Mouse (Mus musculus) adrenal gland, adult (tissue): ENCODE measurements around the gene Wscd1.

Experiments used
- DNase-seq, 2 experiments: peaks; one replicate each; pipeline ENCODE4 v3.0.0; 2022 to 2023; ENCODE audit warnings: low spot score in 1 of 2; ENCODE audit not compliant: inconsistent age in 2 of 2

Wscd1 gene

GRCm38 (mm10) chr11:71769744-71770143 is 20.0 kb downstream of the Wscd1 start:
- DNase-seq, result no peak

GRCm38 (mm10) chr11:71770479-71770878 is 20.8 kb downstream of the Wscd1 start:
- DNase-seq, result no peak

- DNase-seq, result no peak
Measured at GRCm38 (mm10) chr11:71771074-71771473, 21.4 kb downstream of the Wscd1 start.

- DNase-seq, result no peak
Measured at GRCm38 (mm10) chr11:71772056-71772455, 22.3 kb downstream of the Wscd1 start.

GRCm38 (mm10) chr11:71772802-71773201 is 23.1 kb downstream of the Wscd1 start:
- no peak for DNase-seq

GRCm38 (mm10) chr11:71773986-71774767 is 24.5 kb downstream of the Wscd1 start:
- DNase-seq, result no peak

GRCm38 (mm10) chr11:71775056-71775455 is 25.3 kb downstream of the Wscd1 start:
- DNase-seq, result peak; percentile 22 to 47

GRCm38 (mm10) chr11:71779642-71780041 is 29.9 kb downstream of the Wscd1 start:
- DNase-seq, result no peak

- no peak for DNase-seq
Measured at GRCm38 (mm10) chr11:71781737-71782354, 32.1 kb downstream of the Wscd1 start.

GRCm38 (mm10) chr11:71785499-71785898 is 35.8 kb downstream of the Wscd1 start:
- DNase-seq, result no peak

GRCm38 (mm10) chr11:71788209-71788608 is 38.5 kb downstream of the Wscd1 start:
- DNase-seq, result no peak

GRCm38 (mm10) chr11:71790227-71790626 is 40.5 kb downstream of the Wscd1 start:
- DNase-seq, result peak in 1 of 2 experiments; percentile 42

GRCm38 (mm10) chr11:71799206-71799605 is 49.5 kb downstream of the Wscd1 start:
- no peak for DNase-seq

- no peak for DNase-seq
Measured at GRCm38 (mm10) chr11:71808521-71808920, 58.8 kb downstream of the Wscd1 start.

GRCm38 (mm10) chr11:71811828-71812227 is 62.1 kb downstream of the Wscd1 start:
- no peak for DNase-seq

- no peak for DNase-seq
Measured at GRCm38 (mm10) chr11:71812921-71813320, 63.2 kb downstream of the Wscd1 start.

- peak; percentile 8 to 51 for DNase-seq
Measured at GRCm38 (mm10) chr11:71814511-71814910, 64.8 kb downstream of the Wscd1 start.

- DNase-seq, result peak; percentile 25 to 74
Measured at GRCm38 (mm10) chr11:71815326-71815725, 65.6 kb downstream of the Wscd1 start.

- DNase-seq, result peak in 1 of 2 experiments; percentile 37
Measured at GRCm38 (mm10) chr11:71816918-71817317, 67.2 kb downstream of the Wscd1 start.

- peak; percentile 30 to 70 for DNase-seq
Measured at GRCm38 (mm10) chr11:71817341-71817740, 67.6 kb downstream of the Wscd1 start.

GRCm38 (mm10) chr11:71818111-71818510 is 68.4 kb downstream of the Wscd1 start:
- DNase-seq, result peak; percentile 18 to 62

- DNase-seq, result no peak
Measured at GRCm38 (mm10) chr11:71819901-71820300, 70.2 kb downstream of the Wscd1 start.
